Mouse (Mus musculus) frontal cortex, postnatal 25 days (tissue): ENCODE data around the gene Tmem115.

ENCODE experiments used
- DNase-seq, 2 experiments: peaks; one replicate each; pipeline ENCODE4 v3.0.0; 2022; ENCODE audit warnings: low spot score in 2 of 2

Tmem115 gene

GRCm38 (mm10) chr9:107533791-107534407 lies at the start of gene Tmem115:
TSS of gene Tmem115 (plus strand) at chr9:107533945.
- peak; percentile 80 to 84 for DNase-seq

- no peak for DNase-seq
Observed at GRCm38 (mm10) chr9:107484302-107484701, 49.4 kb upstream of the Tmem115 start.

- DNase-seq = no peak
Observed at GRCm38 (mm10) chr9:107484766-107485165, 49.0 kb upstream of the Tmem115 start.

GRCm38 (mm10) chr9:107486086-107486485 lies 47.7 kb upstream of the Tmem115 start:
- DNase-seq = no peak

- no peak for DNase-seq
Observed at GRCm38 (mm10) chr9:107486507-107487225, 47.1 kb upstream of the Tmem115 start.

- no peak for DNase-seq
Observed at GRCm38 (mm10) chr9:107490146-107490545, 43.6 kb upstream of the Tmem115 start.

- no peak for DNase-seq
Observed at GRCm38 (mm10) chr9:107490625-107491024, 43.1 kb upstream of the Tmem115 start.

GRCm38 (mm10) chr9:107493511-107493910 lies 40.2 kb upstream of the Tmem115 start:
- no peak for DNase-seq

GRCm38 (mm10) chr9:107494238-107494637 lies 39.5 kb upstream of the Tmem115 start:
- no peak for DNase-seq

GRCm38 (mm10) chr9:107496359-107496758 lies 37.4 kb upstream of the Tmem115 start:
- DNase-seq = no peak

- no peak for DNase-seq
Observed at GRCm38 (mm10) chr9:107500708-107501286, 32.9 kb upstream of the Tmem115 start.

- DNase-seq = no peak
Observed at GRCm38 (mm10) chr9:107502131-107502846, 31.5 kb upstream of the Tmem115 start.

GRCm38 (mm10) chr9:107504662-107505537 lies 28.8 kb upstream of the Tmem115 start:
- no peak for DNase-seq

GRCm38 (mm10) chr9:107508266-107508665 lies 25.5 kb upstream of the Tmem115 start:
- DNase-seq = peak; percentile 36 to 41

GRCm38 (mm10) chr9:107510384-107511100 lies 23.2 kb upstream of the Tmem115 start:
- DNase-seq = no peak

- DNase-seq = no peak
Observed at GRCm38 (mm10) chr9:107511436-107511835, 22.3 kb upstream of the Tmem115 start.

GRCm38 (mm10) chr9:107512326-107512725 lies 21.4 kb upstream of the Tmem115 start:
- DNase-seq = no peak

- DNase-seq = peak; percentile 84 to 86
Observed at GRCm38 (mm10) chr9:107514303-107514955, 19.3 kb upstream of the Tmem115 start.

GRCm38 (mm10) chr9:107520331-107520730 lies 13.4 kb upstream of the Tmem115 start:
- DNase-seq = no peak

GRCm38 (mm10) chr9:107521190-107521589 lies 12.6 kb upstream of the Tmem115 start:
- DNase-seq = no peak
